Mouse (Mus musculus) embryonic fibroblast, embryonic 13.5 days (primary cell): ENCODE results near the gene Tomm6.

ENCODE experiments used
- CTCF ChIP-seq: IDR thresholded peaks from 2 replicates; pipeline ENCODE4 v1.5.1; 2011; ENCODE audit warnings: mild to moderate bottlenecking, control low read depth, low read length, moderate library complexity, borderline replicate concordance; ENCODE audit not compliant: insufficient read depth
- POLR2A ChIP-seq: IDR thresholded peaks from 2 replicates; pipeline ENCODE4 v1.6.1; 2011; ENCODE audit warnings: low read depth, mild to moderate bottlenecking, control low read depth, low read length, moderate library complexity

DNA sequence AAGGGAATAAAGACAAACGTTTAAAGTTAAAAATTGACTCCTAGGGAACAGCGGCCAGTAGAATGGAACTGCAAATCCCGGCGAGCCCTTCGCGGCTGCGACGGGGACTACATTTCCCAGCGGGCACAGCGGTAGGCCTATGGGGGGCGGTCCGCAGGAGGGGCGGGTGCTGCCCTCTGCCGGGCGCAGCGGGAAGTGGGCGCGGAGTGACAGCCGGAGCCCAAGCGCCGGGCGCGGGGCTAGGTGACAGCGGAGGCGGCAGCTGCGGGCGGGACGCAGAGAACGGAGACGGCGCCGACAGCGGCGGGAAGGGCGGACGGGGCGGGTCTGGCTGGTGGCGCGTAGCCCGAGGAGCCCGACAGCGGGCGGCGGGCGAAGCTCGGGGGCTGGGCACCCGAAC lies 48.7 kb upstream of the Tomm6 start, which contains the start of gene Tfeb:
- TF ChIP-seq POLR2A (no peak; the same call in 1 of the 2 replicates), CTCF (peak; percentile 60)
